34 mouse cellular contexts compared by ENCODE assay signal in genomic region chr2:167394426-167394825, GRCm38 (mm10).
"Had no signal": no experiment of that assay in that cellular context is flagged by ENCODE, and none has a peak within 500 bp of the region (broad histone marks: within the 10 kb centered on the region; RNA-seq: fewer than 3 reads in every experiment).

No protein-coding gene starts in this region.

- H3K4me3 ChIP-seq: heart, embryonic 12.5 days; heart, embryonic 13.5 days; heart, embryonic 15.5 days; hindbrain, embryonic 10.5 days; hindbrain, embryonic 12.5 days; hindbrain, embryonic 13.5 days; hindbrain, embryonic 15.5 days; intestine, embryonic 15.5 days; kidney, embryonic 15.5 days; layer of hippocampus, adult 2 months; left cerebral cortex, adult 2 months had no signal

- H3K9me3 ChIP-seq: heart, embryonic 12.5 days; heart, embryonic 13.5 days; heart, embryonic 15.5 days; hindbrain, embryonic 12.5 days; hindbrain, embryonic 15.5 days; intestine, embryonic 15.5 days had no signal

- H3K27ac ChIP-seq: heart, embryonic 13.5 days; heart, embryonic 15.5 days; hindbrain, embryonic 10.5 days; hindbrain, embryonic 12.5 days; hindbrain, embryonic 13.5 days; hindbrain, embryonic 14.5 days; hindbrain, embryonic 15.5 days; hindbrain, postnatal 0 days; intestine, embryonic 15.5 days; kidney, embryonic 15.5 days; kidney, postnatal 0 days; layer of hippocampus, adult 2 months; left cerebral cortex, adult 2 months had no signal

- H3K9ac ChIP-seq: heart, embryonic 12.5 days; heart, embryonic 13.5 days; heart, embryonic 15.5 days; hindbrain, embryonic 12.5 days; hindbrain, embryonic 13.5 days; hindbrain, embryonic 14.5 days; hindbrain, embryonic 15.5 days; intestine, embryonic 15.5 days; kidney, embryonic 15.5 days had no signal

- H3K4me1 ChIP-seq: heart, embryonic 12.5 days; heart, embryonic 13.5 days; heart, embryonic 15.5 days; hindbrain, embryonic 10.5 days; hindbrain, embryonic 12.5 days; hindbrain, embryonic 13.5 days; hindbrain, embryonic 15.5 days; intestine, embryonic 15.5 days had no signal

- H3K27me3 ChIP-seq: heart, embryonic 12.5 days; heart, embryonic 13.5 days; heart, embryonic 15.5 days; hindbrain, embryonic 12.5 days; hindbrain, embryonic 13.5 days; hindbrain, embryonic 15.5 days; intestine, embryonic 15.5 days; kidney, embryonic 15.5 days had no signal

- ATAC-seq: hindbrain, embryonic 16.5 days; hindbrain, postnatal 0 days; inflammation-experienced regulatory T-cells, adult 6 months; intestine, embryonic 15.5 days; intestine, embryonic 16.5 days; intestine, postnatal 0 days had no signal

- H3K36me3 ChIP-seq: heart, embryonic 12.5 days; heart, embryonic 13.5 days; heart, embryonic 15.5 days; hindbrain, embryonic 10.5 days; hindbrain, embryonic 12.5 days; hindbrain, embryonic 13.5 days; hindbrain, embryonic 15.5 days; intestine, embryonic 15.5 days; kidney, embryonic 15.5 days had no signal

- DNase-seq: heart, postnatal 10 days; heart, postnatal 14 days; heart, postnatal 36 days; heart, postnatal 4 days; kidney, adult 11 months; kidney, adult 18-20 months; kidney, adult 2 months; kidney, adult 8-10 months; kidney, adult 9 months; kidney, postnatal 10 days; kidney, postnatal 14 days; kidney, postnatal 25 days; kidney, postnatal 36 days; kidney, postnatal 4 days; layer of hippocampus, adult 9-11 months; layer of hippocampus, postnatal 36 days had no signal
